Mouse (Mus musculus) liver, postnatal 0 days (tissue): ENCODE measurements around the gene Arhgap22. TPM values are rescaled to one million over a fixed set of nuclear protein-coding genes. Genes with fewer than 3 reads are reported as not detected.

Experiments used
- ATAC-seq: fragments of 200-750 bp; cut with Nextera tagmentation; 2 replicates; pipeline ENCODE4 v1.8.0; 2017; ENCODE audit warnings: mild to moderate bottlenecking, moderate library complexity
- DNase-seq: peaks from one replicate; pipeline ENCODE4 v3.0.0-alpha.2; 2016
- H3K27ac ChIP-seq: fragments of 300-500 bp; sonication (generic); 2 replicates; pipeline ENCODE4 v1.5.1; 2014; ENCODE audit warnings: antibody characterized with exemption, moderate library complexity, mild to moderate bottlenecking, low read depth
- H3K27me3 ChIP-seq: fragments of 300-500 bp; sonication (generic); 2 replicates; pipeline ENCODE4 v1.6.1; 2014; ENCODE audit warnings: low read length, control low read depth, mixed read lengths; ENCODE audit not compliant: insufficient read depth
- H3K36me3 ChIP-seq: fragments of 300-500 bp; sonication (generic); replicated peaks from 2 replicates; pipeline ENCODE4 v1.6.1; 2014; ENCODE audit warnings: mild to moderate bottlenecking, control low read depth, low read length, moderate library complexity, mixed read lengths; ENCODE audit not compliant: insufficient read depth
- H3K4me1 ChIP-seq: fragments of 300-500 bp; sonication (generic); 2 replicates; pipeline ENCODE4 v1.6.1; 2014; ENCODE audit warnings: antibody characterized with exemption, mild to moderate bottlenecking, control low read depth; ENCODE audit not compliant: insufficient read depth
- H3K4me2 ChIP-seq: fragments of 300-500 bp; sonication (generic); 2 replicates; pipeline ENCODE4 v1.6.1; 2014; ENCODE audit warnings: low read depth, mild to moderate bottlenecking, low read length, moderate library complexity, mixed read lengths
- H3K4me3 ChIP-seq: fragments of 300-500 bp; sonication (generic); 2 replicates; pipeline ENCODE4 v1.5.1; 2014; ENCODE audit warnings: low read depth, low read length
- H3K9ac ChIP-seq: fragments of 300-500 bp; sonication (generic); replicated peaks from 2 replicates; pipeline ENCODE4 v1.6.1; 2014; ENCODE audit warnings: mild to moderate bottlenecking, moderate library complexity
- H3K9me3 ChIP-seq: fragments of 300-500 bp; sonication (generic); 2 replicates; pipeline ENCODE4 v1.6.1; 2016; ENCODE audit warnings: mild to moderate bottlenecking, control low read depth, low read length, mixed read lengths
- CTCF ChIP-seq: sonication (generic); IDR thresholded peaks from 2 replicates; pipeline ENCODE4 v1.5.1; 2016; ENCODE audit warnings: antibody characterized with exemption, low read depth
- EP300 ChIP-seq: IDR thresholded peaks from 2 replicates; pipeline ENCODE4 v1.6.1; 2016; ENCODE audit warnings: antibody characterized with exemption, low read depth, mild to moderate bottlenecking
- WGBS: fragments of 180-500 bp; shearing (Covaris S2); extraction: QIAGEN DNeasy Blood & Tissue Kit; methylation state at CpG from one replicate; pipeline ENCODE4 v1.1.7; 2014; ENCODE audit not compliant: insufficient replicate concordance; 5-methylcytosine and 5-hydroxymethylcytosine counted together
- polyA plus RNA-seq: library from polyadenylated mRNA; unstranded; fragments of >200 nt; fragmentation: Nextera tagmentation; extraction: Ambion mirVana; gene quantifications from 2 replicates; pipeline ENCODE4 v1.2.1, GENCODE M21; 2015

The Arhgap22 gene
- polyA plus RNA-seq, 1 experiment from 2014 or later: 0.73 TPM

DNA sequence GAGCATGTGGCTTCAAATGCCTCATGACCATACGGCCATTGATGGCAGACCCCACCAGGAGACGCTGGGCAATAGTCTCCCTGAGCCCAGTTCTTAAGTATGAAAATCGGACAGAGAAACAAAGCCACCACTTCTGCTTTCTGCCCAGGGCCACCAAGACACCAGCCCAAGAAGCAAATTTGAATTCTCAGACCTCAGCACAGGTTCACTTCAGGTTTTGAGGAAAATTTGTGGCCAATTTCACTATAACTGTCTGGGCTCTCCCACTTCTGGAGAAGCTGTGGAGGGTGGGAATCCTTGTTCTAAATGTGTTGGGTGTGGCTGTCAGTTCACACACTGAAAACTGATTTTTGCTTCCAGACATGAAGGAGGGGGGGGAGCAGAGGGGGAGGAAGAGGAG lies 19.6 kb upstream of the Arhgap22 start:
- Histone ChIP-seq H3K27me3 (no peaks in the 10 kb centered on the region), H3K4me3 (no peak overlapping the region), H3K9ac (0 out of 2 replicates have a peak overlapping the region, but pooled peaks have one; percentile 8), H3K36me3 (no peaks in the 10 kb centered on the region), H3K27ac (peak overlapping the region; percentile 81), H3K9me3 (no peaks in the 10 kb centered on the region), H3K4me1 (0 out of 2 replicates have a peak, but pooled peaks cover 7% of the 10 kb centered on the region), H3K4me2 (peak overlapping the region; percentile 45; the same call in 1 of the 2 replicates)
- TF ChIP-seq CTCF: no peak
- no peak for TF ChIP-seq EP300
- DNase-seq (no peak), ATAC-seq (no peak)
- 34% methylated on average over 3 of the region's 3 CpGs for WGBS

DNA sequence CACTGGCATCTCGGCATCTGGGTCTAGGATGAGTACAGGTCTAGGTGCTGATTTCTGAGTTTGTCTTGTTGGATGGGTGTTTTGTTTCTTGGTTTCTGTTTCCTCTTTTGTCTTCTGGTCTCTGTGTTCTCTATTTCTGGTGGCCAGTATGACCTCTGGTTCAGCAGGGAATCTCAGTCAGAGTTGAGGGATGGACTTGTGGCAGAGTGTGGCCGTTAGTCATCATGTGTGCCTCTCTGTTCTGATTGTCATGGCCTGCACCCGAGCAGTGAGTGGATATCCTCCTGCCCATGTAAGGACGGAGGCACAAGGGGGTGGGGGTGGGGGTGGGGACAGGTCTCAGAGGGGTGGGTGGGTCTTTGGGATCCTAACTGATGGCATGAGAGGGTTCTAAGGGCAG lies 11.7 kb upstream of the Arhgap22 start:
- H3K4me3 ChIP-seq: no peak overlapping the region
- no peak overlapping the region for H3K4me2 ChIP-seq
- TF ChIP-seq CTCF: no peak
- no peak for TF ChIP-seq EP300
- no peak overlapping the region for H3K9ac ChIP-seq
- ATAC-seq (no peak), DNase-seq (no peak)
- whole genome bisulfite sequencing: 60% methylated on average over 4 of the region's 4 CpGs
- H3K4me1 ChIP-seq: no peaks in the 10 kb centered on the region
- H3K9me3 ChIP-seq: no peaks in the 10 kb centered on the region
- H3K27ac ChIP-seq: no peak overlapping the region
- H3K36me3 ChIP-seq: no peaks in the 10 kb centered on the region
- H3K27me3 ChIP-seq: no peaks in the 10 kb centered on the region

DNA sequence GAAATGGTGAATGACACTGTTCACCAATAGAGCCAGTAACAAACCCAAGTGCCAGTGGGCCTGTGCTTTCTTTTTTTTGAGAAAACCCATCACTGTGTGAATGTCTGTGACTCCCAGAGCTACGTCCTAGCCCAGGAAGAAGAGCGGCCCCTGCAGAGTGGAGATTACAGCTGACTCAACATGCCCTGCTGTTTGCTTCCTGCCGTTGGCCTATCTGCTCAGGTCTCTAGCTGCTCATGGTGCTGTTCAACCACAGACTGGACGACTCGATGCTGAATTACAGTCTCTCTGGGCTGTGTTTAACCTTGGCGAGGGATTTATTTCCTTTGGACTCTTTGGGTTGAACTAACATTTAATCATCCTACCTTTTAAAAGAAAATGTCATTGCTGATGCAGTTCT lies 10.9 kb upstream of the Arhgap22 start:
- DNase-seq: no peak
- Histone ChIP-seq H3K4me1 (no peaks in the 10 kb centered on the region), H3K4me2 (no peak overlapping the region), H3K4me3 (no peak overlapping the region), H3K27me3 (no peaks in the 10 kb centered on the region), H3K9ac (no peak overlapping the region), H3K9me3 (no peaks in the 10 kb centered on the region), H3K27ac (no peak overlapping the region), H3K36me3 (no peaks in the 10 kb centered on the region)
- TF ChIP-seq CTCF (no peak), EP300 (no peak)
- WGBS: 33% methylated on average over 6 of the region's 6 CpGs
- ATAC-seq: no peak

DNA sequence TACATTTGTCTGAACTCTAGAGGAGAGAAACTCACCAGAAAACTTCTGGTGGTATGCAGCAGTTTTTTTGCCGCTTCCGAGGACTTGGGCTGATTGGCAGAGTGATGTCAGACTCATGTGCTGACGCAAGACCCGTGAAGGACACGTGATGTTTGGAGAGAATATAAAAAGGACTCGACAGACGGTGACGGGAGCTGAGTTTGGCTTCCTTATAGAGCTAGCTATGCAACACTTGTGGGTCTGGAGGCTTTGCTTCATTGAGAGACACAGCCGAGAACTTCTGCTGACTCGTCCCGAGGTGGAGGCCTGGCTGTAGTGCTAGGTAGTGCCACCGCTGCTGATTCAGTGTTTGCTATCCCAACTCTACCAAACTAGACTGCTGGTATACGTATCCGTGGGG lies 10.0 kb upstream of the Arhgap22 start:
- no peak overlapping the region for H3K9ac ChIP-seq
- no peak overlapping the region for H3K4me3 ChIP-seq
- H3K4me2 ChIP-seq: no peak overlapping the region
- H3K9me3 ChIP-seq: no peaks in the 10 kb centered on the region
- no peak for DNase-seq
- H3K4me1 ChIP-seq: no peaks in the 10 kb centered on the region
- ATAC-seq: peak; percentile 15; the same call in 1 of the 2 replicates
- H3K27ac ChIP-seq: no peak overlapping the region
- H3K36me3 ChIP-seq: no peaks in the 10 kb centered on the region
- 61% methylated on average over 14 of the region's 14 CpGs for WGBS
- no peaks in the 10 kb centered on the region for H3K27me3 ChIP-seq
- TF ChIP-seq EP300 (no peak), CTCF (no peak)

DNA sequence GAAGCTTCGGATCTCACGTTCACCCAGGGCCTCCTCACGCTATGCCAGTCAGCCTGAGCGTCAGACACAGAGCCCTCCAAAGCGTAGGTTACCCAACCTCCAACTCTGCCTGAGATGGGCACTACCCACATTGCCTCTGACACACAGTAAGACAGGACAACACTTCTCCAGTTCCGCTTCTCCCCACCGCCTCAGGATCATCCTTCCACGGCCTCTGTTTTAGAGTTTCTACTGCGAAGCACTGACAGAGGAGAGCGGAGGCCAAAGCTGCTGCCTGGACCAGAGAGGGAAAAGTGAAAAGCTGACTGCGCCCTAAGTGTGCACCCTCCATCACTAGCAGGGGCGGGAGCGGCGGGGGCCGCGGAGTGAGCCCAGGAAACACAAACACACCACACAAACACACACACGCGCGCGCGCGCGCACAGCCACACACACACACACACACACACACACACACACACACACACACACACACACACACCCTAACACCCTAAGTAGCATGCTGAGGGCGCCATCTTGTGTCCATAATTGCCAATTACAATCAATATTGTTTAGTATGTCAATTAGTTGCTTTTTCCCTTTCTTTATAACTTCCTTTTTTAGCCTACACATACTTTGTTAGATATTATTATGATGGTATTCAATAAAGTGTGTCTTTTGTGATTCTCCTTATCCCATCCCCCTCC lies 8.4 kb upstream of the Arhgap22 start:
- Histone ChIP-seq H3K9ac (no peak overlapping the region), H3K4me3 (no peak overlapping the region), H3K27ac (no peak overlapping the region), H3K9me3 (no peaks in the 10 kb centered on the region), H3K27me3 (no peaks in the 10 kb centered on the region), H3K36me3 (no peaks in the 10 kb centered on the region), H3K4me2 (peak overlapping the region; percentile 44; the same call in 1 of the 2 replicates), H3K4me1 (no peaks in the 10 kb centered on the region)
- 45% methylated on average over 20 of the region's 24 CpGs for WGBS
- peak; percentile 82 for TF ChIP-seq CTCF
- TF ChIP-seq EP300: no peak
- ATAC-seq (no peak), DNase-seq (peak; percentile 37)

DNA sequence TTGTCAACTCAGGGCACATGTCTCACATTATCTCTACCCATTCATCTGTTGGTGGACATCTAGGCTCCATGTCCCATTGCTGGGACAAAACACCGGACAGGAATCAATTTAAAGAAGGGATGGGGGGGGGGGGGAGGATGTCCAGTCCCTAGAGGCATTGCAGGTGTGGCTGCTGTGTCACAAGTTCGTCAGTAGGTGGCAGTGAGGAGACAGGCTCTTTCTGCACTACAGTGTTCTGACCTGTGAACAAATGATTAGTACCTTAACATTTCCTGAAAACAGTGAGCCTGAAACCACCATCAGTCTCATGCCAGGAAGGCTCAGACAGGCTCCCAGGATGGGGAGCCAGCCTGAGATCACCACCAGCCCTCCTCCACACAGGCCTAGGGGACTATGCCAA lies 6.8 kb upstream of the Arhgap22 start:
- DNase-seq: peak; percentile 32

More for the DNA sequence above, 6.8 kb upstream of the Arhgap22 start:
- H3K27me3 ChIP-seq: no peaks in the 10 kb centered on the region
- TF ChIP-seq CTCF (peak; percentile 68), EP300 (no peak)
- H3K4me3 ChIP-seq: no peak overlapping the region
- no peaks in the 10 kb centered on the region for H3K4me1 ChIP-seq
- 13% methylated on average over 2 of the region's 2 CpGs for WGBS
- H3K27ac ChIP-seq: no peak overlapping the region
- no peaks in the 10 kb centered on the region for H3K9me3 ChIP-seq
- ATAC-seq: no peak
- H3K36me3 ChIP-seq: no peaks in the 10 kb centered on the region
- H3K9ac ChIP-seq: no peak overlapping the region
- no peak overlapping the region for H3K4me2 ChIP-seq
